Mouse (Mus musculus) embryo, embryonic 9.5 days (tissue): ENCODE data around the gene Card10.

Source experiments
- DNase-seq: peaks from one replicate; pipeline ENCODE4 v3.0.0-alpha.2; 2017; ENCODE audit errors: extremely low spot score

Card10 gene

GRCm38 (mm10) chr15:78735431-78736180 lies 67.2 kb downstream of the Card10 start:
- DNase-seq: no peak

DNA sequence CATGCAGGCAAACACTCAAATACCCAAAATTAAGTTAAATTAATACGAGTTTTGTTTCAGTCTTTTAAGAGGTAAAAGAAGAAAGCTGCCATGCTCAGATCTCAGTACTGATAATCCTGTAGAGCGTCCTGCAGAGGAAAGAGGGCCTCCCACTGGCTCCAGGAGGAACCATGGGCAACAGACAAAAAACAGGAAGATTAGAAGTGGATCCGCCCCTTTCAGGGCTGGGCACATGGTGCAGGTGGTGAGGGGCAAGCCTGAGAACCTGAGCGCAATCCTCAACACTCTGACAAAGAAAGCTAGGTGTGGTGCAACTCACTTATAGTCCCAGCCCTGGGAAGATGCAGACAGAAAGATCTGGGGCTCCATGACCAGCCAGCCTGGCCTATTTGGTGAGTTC lies 71.0 kb downstream of the Card10 start:
- no peak for DNase-seq

DNA sequence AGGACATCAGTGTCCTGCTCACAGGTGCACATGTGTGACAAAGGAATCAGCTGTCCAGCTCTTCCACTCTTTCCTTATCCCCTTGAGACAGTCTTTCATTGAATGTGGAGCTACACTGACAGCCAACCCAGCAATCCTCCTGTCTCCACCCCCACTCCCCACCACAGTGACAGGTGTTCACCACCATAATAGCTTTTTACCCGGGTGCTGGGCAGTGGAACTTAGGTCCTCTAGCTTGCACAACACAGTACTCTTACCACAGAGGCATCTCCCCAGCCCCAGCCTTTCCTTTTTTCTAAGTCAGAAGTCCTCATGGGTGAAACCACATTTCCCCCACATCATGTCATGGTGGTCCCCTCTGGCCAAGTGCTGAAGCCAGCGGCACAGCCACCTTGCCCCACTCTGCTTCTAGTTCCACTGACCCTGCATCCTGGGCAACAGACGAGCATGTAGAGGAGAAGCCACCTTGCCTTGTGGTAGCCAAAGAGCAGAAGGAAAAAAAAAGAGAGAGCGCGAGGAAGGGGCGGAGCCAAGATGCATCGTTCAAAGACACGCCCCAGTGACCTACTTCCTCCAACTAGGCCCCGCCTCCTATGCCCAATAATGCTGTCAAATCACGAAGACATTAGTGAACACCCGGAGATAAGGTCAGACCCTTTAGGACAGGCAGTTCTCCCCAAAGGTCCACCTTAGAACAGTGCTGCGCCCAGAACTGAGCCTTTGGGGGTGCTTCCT lies 72.4 kb downstream of the Card10 start:
- DNase-seq: no peak

GRCm38 (mm10) chr15:78726697-78727096 lies 76.1 kb downstream of the Card10 start:
- no peak for DNase-seq
